Mouse (Mus musculus): ENCODE measurements around the gene Rad51b.

- TF ChIP-seq CTCF (IDR thresholded peaks at IDR 0.05; ENCODE audit: low read depth, low read length), result no peak
- no peak for TF ChIP-seq POLR2A (IDR thresholded peaks at IDR 0.05; ENCODE audit: insufficient read depth, low read length)
These were observed 209.3 kb downstream of the Rad51b start for GRCm38 (mm10) chr12:79506421-79506820.
